Mouse (Mus musculus): Measurements from ENCODE around the gene Stoml1.

Gene Stoml1

GRCm38 (mm10) chr9:58272068-58272541 lies 19.1 kb downstream of the Stoml1 start:
- no peak for DNase-seq (ENCODE audit: low read depth, low spot score)

GRCm38 (mm10) chr9:58272855-58273254 lies 19.9 kb downstream of the Stoml1 start:
- no peak for DNase-seq (ENCODE audit: low read depth, low spot score)

DNA sequence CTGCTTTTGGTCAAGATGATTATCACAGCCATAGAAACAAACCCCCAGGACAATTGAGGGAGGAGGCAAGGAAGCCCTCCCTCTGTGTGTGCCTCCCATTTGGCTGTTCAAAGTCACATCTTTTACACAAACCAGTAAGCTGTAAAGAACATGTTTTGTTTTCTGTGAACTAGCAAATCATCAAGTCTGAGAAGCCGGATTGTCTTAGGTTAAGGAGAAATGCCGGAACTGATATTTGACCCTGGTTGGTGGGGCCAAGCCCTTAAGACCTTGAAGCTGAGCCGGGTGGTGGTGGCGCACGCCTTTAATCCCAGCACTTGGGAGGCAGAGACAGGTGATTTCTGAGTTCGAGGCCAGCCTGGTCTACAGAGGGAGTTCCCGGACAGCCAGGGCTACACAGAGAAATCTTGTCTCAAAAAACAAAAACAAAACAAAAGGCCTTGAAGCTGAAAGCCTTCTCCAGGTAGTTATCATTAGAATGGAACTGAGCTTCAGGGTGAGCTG lies 21.2 kb downstream of the Stoml1 start:
- no peak for DNase-seq (ENCODE audit: low read depth, low spot score)

- DNase-seq (ENCODE audit: low read depth, low spot score) = no peak
These were observed 21.7 kb downstream of the Stoml1 start for GRCm38 (mm10) chr9:58274626-58275025.

DNA sequence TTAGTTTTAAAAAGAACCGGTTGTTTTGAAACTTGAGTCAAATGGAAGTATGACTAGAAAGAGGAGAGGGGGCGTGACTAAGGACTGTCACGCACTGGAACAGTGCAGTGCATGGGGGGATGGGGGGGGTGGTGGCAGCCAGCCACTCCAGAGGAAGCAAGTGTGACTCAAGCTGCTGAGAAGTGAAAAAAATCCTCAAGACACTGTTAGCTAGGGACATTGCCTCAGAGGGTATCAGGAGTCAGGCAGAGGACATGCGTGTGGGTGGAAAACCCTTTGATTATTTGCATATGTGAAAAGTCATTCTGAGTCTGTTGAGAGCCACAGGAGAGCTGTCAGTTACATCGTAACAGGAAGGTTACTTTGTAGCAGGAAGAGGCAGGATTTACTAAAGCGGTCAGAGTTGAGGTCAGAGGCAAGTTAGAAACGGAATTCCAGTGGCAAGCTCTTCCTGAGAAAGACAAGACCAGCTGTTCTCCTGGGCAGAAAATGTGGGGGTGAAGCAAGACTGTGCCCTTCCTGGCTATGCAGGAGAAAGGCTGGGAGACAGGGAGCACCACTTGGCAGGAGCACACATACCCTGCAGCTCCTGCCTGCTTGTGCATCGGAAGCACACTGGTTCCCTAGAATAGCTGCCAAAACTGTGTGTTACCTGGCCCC lies 22.3 kb downstream of the Stoml1 start:
- peak; percentile 37 for DNase-seq (ENCODE audit: low read depth, low spot score)

GRCm38 (mm10) chr9:58275797-58276196 lies 22.8 kb downstream of the Stoml1 start:
- no peak for DNase-seq (ENCODE audit: low read depth, low spot score)

GRCm38 (mm10) chr9:58276346-58276745 lies 23.4 kb downstream of the Stoml1 start:
- peak; percentile 27 for DNase-seq (ENCODE audit: low read depth, low spot score)

DNA sequence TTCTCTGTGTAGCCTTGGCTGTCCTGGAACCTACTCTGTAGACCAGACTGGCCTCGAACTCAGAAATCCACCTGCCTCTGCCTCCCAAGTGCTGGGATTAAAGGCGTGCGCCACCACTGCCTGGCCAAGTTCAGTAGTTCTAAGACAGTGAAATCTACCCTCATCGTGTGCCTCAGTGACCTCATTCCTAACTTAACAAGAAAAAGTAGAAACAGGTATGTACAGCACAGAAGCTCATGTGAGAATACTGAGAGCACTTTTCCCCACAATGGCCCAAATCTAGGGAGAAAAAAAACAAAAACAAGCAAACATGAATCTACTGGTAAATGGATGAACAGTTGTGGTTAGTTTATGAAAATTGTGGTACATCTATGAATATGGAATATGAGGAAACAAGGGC lies 25.3 kb downstream of the Stoml1 start:
- DNase-seq (ENCODE audit: low read depth, low spot score) = no peak

DNA sequence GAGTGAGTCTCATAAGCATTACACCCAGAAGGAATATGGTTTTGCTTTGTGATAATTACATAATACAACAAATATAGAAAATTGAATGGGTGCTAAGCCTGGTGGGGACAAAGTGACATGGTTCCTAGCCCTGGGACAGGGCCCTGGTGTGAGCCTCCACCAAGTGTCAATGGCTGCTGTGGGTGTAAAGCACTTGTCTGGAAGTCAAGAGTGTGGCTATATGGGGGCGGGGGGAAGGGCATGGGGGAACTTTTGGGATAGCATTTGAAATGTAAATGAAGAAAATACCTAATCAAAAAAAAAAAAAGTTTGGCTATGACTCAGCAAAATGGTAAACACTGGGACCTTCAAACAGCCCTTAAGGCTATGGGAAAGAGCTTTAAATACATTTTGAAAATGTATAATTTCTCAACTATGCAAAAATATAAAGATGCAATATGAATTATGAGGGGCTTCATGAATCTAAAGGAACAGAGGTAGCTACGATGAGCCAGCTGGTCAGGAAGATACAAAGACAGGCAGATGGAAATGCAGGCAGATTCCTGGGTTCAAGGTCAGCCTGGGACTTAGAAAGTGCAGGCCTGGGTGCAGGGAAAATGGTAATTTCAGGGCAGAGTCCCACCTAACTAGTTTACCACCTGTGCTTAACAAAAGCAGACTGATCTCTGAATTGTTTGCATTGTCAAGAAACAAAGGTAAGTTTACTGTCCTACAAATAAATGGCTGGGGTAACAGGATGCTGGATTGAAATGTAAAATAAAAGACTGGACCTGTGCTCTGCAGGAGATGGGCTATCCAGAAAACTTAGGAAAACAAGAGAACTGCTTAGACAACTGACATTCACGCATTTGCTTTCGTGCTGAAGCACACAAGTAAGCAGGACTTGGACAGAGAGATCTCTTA lies 26.1 kb downstream of the Stoml1 start:
- DNase-seq (ENCODE audit: low read depth, low spot score) = no peak

DNA sequence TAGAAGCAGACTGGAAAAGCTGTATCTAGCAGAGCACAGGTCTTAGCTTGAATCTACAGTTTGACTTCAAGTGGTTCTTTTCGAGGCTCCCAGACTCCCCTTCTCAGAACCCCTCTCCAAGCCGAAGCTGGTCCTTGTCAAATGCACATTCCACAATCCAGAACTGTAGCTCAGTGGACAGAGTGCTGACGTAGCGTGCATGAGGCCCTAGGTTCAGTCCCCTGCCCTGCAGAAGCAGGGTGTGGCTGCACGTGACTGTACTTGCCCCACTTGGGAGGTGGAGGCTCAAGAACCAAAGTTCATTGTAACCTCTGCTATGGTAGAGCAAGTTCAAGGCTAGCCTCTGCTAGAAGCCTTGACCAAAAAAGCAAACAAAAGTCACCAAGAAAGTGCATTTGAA lies 26.8 kb downstream of the Stoml1 start:
- no peak for DNase-seq (ENCODE audit: low read depth, low spot score)

DNA sequence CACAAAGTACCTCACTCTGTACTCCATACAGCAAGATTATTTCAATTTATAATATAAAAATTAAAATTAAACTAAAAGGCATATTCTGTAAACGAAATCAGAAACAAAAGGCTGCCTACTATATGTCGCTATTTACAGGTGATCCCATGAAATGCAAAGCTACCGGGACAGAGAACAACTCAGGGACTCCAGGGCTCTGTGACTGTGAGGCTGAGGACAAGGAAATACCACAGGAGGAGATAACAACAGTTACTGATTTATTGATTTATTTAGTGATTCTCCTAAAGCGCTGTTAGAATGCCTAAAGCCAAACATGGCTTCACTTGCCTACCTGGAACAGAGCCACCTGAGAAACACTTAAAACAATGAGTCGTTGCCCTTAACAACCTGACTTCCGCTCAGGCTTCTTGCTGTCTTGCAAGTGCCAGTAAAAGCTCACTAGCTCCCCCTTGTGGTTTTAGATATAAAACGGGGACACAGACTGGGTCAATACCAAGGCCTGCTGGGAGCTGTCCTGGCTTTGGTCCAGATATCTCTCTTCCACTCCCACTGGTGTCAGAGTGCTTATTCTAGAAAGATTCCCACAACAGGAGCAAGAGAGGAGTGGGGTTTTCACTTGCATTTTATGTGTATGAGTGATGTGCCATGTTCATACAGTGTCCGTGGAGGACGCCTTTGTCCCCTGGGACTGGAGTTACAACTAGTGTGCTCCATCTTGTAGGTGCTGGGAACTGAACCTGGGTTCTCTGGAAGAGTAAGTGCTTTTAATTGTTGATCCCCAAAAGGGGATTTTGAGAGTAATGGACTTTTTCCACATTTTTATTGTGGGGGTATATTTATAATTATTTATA lies 27.5 kb downstream of the Stoml1 start:
- peak; percentile 94 for DNase-seq (ENCODE audit: low read depth, low spot score)

GRCm38 (mm10) chr9:58281597-58281996 lies 28.6 kb downstream of the Stoml1 start:
- peak; percentile 58 for DNase-seq (ENCODE audit: low read depth, low spot score)

DNA sequence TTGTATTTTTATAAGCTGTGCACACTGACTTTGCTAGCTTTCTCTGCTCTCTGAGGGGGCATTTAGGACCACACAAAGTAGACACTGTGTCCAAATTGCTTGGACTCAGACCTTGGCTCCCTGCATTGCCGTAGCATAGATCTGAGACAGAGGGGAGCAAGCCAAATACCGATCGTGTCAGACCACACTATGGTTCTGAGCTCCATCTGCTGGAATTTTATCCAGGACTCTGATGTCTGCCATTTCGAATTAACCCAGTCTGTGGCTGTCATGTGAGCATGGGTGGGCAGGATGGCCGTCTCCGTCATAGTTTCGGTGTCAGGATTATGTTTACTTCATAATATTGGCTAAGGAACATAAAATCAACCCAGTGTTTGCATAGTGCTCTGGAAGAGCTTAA lies 30.5 kb downstream of the Stoml1 start:
- no peak for DNase-seq (ENCODE audit: low read depth, low spot score)

DNA sequence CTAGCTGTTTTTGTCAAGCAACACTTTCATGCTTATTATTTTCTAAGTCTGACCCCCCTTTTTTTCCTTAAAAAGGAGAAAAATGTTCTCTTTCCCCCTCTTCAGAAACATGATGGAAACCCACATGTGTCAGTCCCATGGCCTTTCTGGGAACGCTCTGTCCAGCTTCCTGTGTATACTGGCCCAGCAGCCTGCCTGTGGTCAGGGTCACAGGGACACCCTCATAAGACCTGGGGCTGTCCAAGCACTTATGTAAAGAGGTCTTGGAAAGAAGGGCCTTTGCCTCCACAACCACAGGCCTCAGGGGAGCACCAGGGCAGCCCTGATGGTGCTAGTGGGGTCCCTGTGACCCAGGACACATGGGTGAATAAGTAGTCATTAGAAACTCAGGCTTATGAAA lies 36.1 kb downstream of the Stoml1 start:
- no peak for DNase-seq (ENCODE audit: low read depth, low spot score)

DNA sequence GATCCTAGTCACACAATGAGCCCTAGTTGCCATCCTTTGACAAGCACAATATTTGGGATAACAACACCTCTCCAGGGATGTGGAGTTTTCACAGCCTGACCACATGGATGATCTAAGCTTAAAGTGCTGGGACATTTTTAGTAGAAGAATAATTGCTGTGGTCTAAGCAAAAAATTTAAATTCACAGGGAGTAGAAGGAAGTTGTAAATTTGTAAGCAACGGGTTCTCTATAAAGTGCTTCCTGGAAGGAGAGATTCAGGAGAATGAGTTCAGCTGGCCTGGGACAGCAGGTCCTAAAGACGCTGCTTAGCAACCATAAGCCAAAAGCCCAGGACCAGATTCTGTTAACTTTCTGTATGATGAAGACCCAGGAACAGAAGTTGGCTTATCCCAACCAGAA lies 36.9 kb downstream of the Stoml1 start:
- no peak for DNase-seq (ENCODE audit: low read depth, low spot score)

DNA sequence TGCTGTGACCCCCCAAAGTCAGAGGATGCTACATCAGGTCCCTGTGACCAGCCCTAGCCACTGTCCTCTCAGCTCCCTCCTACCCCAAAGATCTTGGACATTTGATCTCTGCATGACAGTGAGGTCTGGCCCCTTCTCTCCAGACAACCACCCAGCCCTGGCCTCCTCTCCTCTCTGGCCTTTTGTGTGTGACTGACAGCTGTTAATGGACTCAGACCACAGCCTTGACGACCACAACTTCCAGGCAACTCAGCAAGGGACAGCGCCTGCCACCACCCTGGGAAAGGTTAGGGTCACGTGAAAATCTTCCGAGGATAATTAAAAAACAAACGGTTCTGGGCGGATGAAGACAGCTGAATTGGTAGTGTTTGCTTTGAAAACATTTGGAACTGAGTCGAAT lies 41.6 kb downstream of the Stoml1 start:
- DNase-seq (ENCODE audit: low read depth, low spot score) = no peak

- no peak for DNase-seq (ENCODE audit: low read depth, low spot score)
These were observed 42.4 kb downstream of the Stoml1 start for GRCm38 (mm10) chr9:58295345-58295744.

- no peak for DNase-seq (ENCODE audit: low read depth, low spot score)
These were observed 42.9 kb downstream of the Stoml1 start for GRCm38 (mm10) chr9:58295766-58296361.

DNA sequence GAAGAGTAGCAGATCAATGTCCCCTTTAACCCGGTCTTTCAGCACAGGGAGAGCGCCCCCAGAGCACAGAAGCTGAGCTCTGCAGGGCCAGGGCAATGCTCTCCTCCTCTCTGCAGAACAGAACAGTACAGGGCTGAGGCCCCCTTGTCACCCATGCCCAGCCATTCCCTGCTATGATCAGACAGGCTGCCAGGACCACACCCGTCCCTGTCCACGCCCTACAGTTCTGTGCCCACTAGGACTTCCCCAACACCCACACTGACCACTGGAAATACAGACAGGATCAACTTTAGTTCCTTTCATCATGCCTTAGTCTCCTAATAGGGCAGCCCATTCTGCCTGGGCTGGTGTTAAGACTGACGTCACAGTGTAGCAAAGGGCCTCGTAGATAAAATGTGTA lies 44.1 kb downstream of the Stoml1 start:
- no peak for DNase-seq (ENCODE audit: low read depth, low spot score)

- no peak for DNase-seq (ENCODE audit: low read depth, low spot score)
These were observed 45.1 kb downstream of the Stoml1 start for GRCm38 (mm10) chr9:58297961-58298477.

GRCm38 (mm10) chr9:58299356-58299799 lies 46.4 kb downstream of the Stoml1 start:
- no peak for DNase-seq (ENCODE audit: low read depth, low spot score)

Measured in mesoderm, embryonic 11.5 days (tissue).